Mouse (Mus musculus) cerebellum, adult 11-12 months (tissue): ENCODE measurements around the gene Tbx10.
"Not testable (repeated sequence)": the region's sequence is repeated elsewhere in the genome, so short reads cannot be mapped to it uniquely, and the experiment has no call there.

Experiments
- DNase-seq: peaks from one replicate; pipeline ENCODE4 v3.0.0; 2022

Gene Tbx10

GRCm38 (mm10) chr19:4046866-4047254, 54.3 kb downstream of the Tbx10 start:
- DNase-seq = no peak

GRCm38 (mm10) chr19:4047859-4048258, 55.3 kb downstream of the Tbx10 start:
- peak; percentile 76 for DNase-seq

- DNase-seq = not testable (repeated sequence)
Measured at GRCm38 (mm10) chr19:4049069-4049468, 56.5 kb downstream of the Tbx10 start.
